Mouse (Mus musculus) hindbrain, embryonic 10.5 days (tissue): Measurements from ENCODE around the gene Mepe. TPM values are rescaled to one million over a fixed set of nuclear protein-coding genes. Genes with fewer than 3 reads are reported as not detected.

ENCODE experiments used
- DNase-seq: peaks from one replicate; pipeline ENCODE4 v3.0.0-alpha.2; 2017; ENCODE audit warnings: low spot score
- H3K27ac ChIP-seq: fragments of 300-500 bp; sonication (generic); 2 replicates; pipeline ENCODE4 v1.5.1; 2016; ENCODE audit warnings: mild to moderate bottlenecking, moderate library complexity
- H3K27me3 ChIP-seq: fragments of 300-500 bp; sonication (generic); 2 replicates; pipeline ENCODE4 v1.6.1; 2016; ENCODE audit warnings: mild to moderate bottlenecking; ENCODE audit not compliant: poor library complexity, insufficient read depth, severe bottlenecking
- H3K36me3 ChIP-seq: fragments of 300-500 bp; sonication (generic); 2 replicates; pipeline ENCODE4 v1.6.1; 2016; ENCODE audit warnings: mild to moderate bottlenecking, moderate library complexity
- H3K4me1 ChIP-seq: fragments of 300-500 bp; sonication (generic); replicated peaks from 2 replicates; pipeline ENCODE4 v1.6.1; 2016; ENCODE audit warnings: mild to moderate bottlenecking
- H3K4me3 ChIP-seq: fragments of 300-500 bp; sonication (generic); 2 replicates; pipeline ENCODE4 v1.5.1; 2016; ENCODE audit warnings: mild to moderate bottlenecking, moderate library complexity
- H3K9me3 ChIP-seq: fragments of 300-500 bp; sonication (generic); 2 replicates; pipeline ENCODE4 v1.6.1; 2016; ENCODE audit warnings: mild to moderate bottlenecking, moderate library complexity
- WGBS: fragments of 180-500 bp; shearing (Covaris S2); methylation state at CpG from one replicate; pipeline ENCODE4 v1.1.7; 2016; 5-methylcytosine and 5-hydroxymethylcytosine counted together
- polyA plus RNA-seq: library from polyadenylated mRNA; unstranded; fragments of >200 nt; fragmentation: Nextera tagmentation; extraction: Ambion mirVana; gene quantifications from 2 replicates; pipeline ENCODE4 v1.2.1, GENCODE M21; 2016

Gene Mepe
- polyA plus RNA-seq, 1 experiment from 2014 or later: not detected

DNA sequence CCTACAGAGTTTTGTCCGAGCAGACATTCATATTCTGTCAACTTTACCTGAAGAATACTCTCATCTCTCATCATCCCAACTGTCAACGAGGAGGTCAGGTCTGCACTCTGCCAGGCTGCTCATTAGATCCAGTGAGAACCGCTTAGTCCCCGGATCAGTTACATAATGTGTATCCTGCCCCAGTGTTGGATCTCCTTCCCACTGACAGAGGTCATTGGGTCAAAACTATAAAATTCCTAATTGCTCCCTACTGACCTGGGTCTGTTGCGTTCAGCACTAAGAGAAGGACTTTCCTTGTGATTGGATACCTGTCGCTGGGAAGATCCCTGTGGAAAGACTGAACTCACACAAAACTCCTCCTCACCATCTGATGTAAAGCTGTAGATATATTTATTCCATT, 34.1 kb downstream of the Mepe start:
- DNase-seq: no peak
- no peak overlapping the region for H3K4me3 ChIP-seq
- WGBS: 59% methylated on average over 6 of the region's 6 CpGs

DNA sequence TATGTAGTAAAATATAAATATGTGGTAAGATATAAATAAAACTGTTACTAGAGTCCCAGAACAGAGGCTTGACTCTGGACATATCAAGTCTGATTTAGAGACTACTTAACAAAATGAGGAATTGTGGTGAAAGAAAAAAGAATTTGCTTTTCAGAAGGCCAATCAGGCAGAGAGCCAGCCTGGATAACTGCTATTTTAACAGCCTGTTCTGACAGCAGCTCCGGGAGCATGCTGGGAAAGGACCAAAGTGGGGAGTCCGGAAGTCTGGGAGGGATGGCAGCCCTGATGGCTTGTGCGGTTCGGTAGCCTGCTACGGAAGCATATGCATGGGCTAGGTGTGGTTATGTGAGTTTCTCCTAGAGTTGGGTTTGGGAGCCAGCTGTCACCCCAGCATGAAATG, 45.5 kb downstream of the Mepe start:
- H3K9me3 ChIP-seq: peaks cover 2% of the 10 kb centered on the region; the same call in 1 of the 2 replicates
- 91% methylated on average over 5 of the region's 5 CpGs for WGBS
- no peak overlapping the region for H3K27ac ChIP-seq
- DNase-seq: no peak
- no peaks in the 10 kb centered on the region for H3K36me3 ChIP-seq
- no peaks in the 10 kb centered on the region for H3K27me3 ChIP-seq
- no peaks in the 10 kb centered on the region for H3K4me1 ChIP-seq
- no peak overlapping the region for H3K4me3 ChIP-seq

More for the DNA sequence above, 34.1 kb downstream of the Mepe start:
- Histone ChIP-seq H3K9me3 (no peaks in the 10 kb centered on the region), H3K36me3 (no peaks in the 10 kb centered on the region), H3K27ac (no peak overlapping the region), H3K27me3 (no peaks in the 10 kb centered on the region), H3K4me1 (no peaks in the 10 kb centered on the region)

DNA sequence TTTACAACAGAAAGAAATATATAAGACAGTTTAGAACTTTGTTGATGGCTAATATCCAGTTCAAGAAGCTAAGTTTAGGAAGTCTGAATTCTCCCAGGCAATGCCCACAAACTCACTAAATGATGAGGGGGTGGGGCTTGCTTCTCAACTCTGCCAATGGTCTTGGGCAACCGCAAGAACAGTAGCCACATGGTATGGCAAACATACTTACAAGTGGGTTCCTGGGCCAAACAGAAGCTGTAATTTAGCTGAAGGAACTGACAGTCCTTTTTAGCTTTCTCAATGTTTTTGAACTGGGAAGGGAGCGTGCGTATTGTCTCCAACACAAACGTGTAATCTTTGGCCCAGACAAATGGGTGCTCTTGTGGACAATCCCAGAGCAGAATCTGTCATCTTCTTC, 46.2 kb downstream of the Mepe start:
- no peak for DNase-seq
- WGBS: 93% methylated on average over 4 of the region's 4 CpGs
- Histone ChIP-seq H3K4me1 (no peaks in the 10 kb centered on the region), H3K9me3 (peaks cover 2% of the 10 kb centered on the region; the same call in 1 of the 2 replicates), H3K4me3 (no peak overlapping the region), H3K27ac (no peak overlapping the region), H3K27me3 (no peaks in the 10 kb centered on the region), H3K36me3 (no peaks in the 10 kb centered on the region)

DNA sequence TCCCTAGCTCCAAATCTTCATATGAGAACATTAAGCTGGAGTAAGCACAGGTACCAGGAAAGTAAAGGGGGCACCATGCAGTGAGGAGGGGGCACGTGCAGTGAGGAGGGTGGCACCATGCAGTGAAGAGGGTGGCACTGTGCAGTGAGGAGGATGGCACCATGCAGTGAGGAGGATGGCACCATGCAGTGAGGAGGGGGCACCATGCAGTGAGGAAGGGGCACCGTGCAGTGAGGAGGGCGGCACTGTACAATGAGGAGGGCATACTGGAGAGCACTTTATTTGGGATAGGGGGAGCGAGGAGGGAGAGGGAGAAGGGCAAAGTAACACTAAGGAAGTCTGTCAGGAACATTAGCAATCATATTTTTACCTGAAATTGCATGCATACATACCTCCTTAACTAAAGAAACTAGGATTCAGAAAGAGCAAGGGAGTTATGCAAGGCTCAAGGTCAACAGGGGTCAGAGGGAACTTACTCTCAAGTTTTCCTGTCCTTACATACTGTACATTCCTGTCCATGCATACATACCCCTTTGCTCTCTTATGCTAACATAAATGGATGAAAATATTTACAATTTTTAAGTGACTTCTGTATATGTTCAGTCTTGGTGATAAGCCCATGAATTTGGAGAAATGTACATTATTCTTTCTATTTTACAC, 48.6 kb downstream of the Mepe start:
- no peak overlapping the region for H3K4me3 ChIP-seq
- no peaks in the 10 kb centered on the region for H3K27me3 ChIP-seq
- no peaks in the 10 kb centered on the region for H3K4me1 ChIP-seq
- no peak overlapping the region for H3K27ac ChIP-seq
- no peaks in the 10 kb centered on the region for H3K9me3 ChIP-seq
- H3K36me3 ChIP-seq: no peaks in the 10 kb centered on the region
- no peak for DNase-seq
- 85% methylated on average over 4 of the region's 4 CpGs for WGBS

DNA sequence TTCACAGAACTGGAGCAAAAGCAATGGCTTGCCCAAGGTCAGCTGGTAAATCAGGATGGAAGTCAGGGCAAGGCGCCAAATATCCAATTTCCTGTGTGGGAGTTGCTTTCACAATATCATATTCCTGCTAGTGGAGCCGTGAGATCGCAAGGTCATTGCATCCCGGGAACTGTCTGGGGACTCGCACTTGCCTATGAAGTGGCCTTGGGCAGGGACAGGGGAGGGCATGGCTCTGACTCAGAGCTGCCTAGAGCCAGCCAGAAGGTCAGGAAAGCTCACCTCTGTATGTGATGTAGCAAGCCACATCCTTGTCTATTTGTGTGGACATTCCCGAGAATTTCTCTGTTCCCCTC, 49.2 kb downstream of the Mepe start:
- 72% methylated on average over 6 of the region's 6 CpGs for WGBS
- H3K36me3 ChIP-seq: no peaks in the 10 kb centered on the region
- no peak overlapping the region for H3K4me3 ChIP-seq
- no peak overlapping the region for H3K27ac ChIP-seq
- no peak for DNase-seq
- H3K27me3 ChIP-seq: no peaks in the 10 kb centered on the region
- H3K9me3 ChIP-seq: no peaks in the 10 kb centered on the region
- H3K4me1 ChIP-seq: no peaks in the 10 kb centered on the region

DNA sequence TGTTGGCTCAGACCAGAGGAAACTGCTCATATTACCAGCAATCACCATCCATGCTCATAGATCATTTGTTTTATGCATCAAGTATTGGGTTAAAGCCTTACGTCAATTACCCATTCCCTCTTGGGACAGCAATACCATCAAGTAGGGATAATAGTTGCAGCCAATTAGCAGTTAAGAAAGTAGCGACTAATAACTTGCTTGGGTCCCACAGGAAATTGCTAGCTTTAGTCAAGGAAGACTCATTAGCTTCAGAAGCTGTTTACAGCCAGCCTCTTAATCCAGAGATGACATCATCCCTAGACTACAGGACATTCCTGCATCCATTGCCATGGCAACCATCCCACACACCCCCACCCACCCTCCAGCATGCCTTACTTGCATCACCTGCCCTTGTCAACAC, 50.0 kb downstream of the Mepe start:
- 86% methylated on average over 2 of the region's 2 CpGs for WGBS
- H3K4me1 ChIP-seq: no peaks in the 10 kb centered on the region
- no peak for DNase-seq

DNA sequence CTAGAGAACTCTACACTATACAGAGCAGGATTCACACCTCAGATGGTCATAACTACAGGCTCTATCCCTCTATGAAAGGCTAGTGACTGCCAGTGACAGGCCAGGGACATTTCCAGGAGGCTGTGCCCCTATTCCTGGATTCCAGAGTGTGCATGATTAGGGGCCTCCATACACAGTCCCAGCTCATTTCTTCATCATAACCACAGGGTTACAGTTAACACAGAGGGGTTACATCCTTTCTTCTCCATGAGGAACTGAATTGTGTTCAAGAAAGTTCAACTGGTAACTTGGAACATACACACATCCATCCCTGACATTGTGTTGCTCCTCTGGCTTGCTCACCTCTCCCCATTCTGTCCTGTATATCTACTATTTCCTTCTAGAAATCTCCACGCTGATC, 51.8 kb downstream of the Mepe start:
- H3K36me3 ChIP-seq: no peaks in the 10 kb centered on the region
- H3K4me1 ChIP-seq: no peaks in the 10 kb centered on the region
- no peak overlapping the region for H3K4me3 ChIP-seq
- H3K27ac ChIP-seq: no peak overlapping the region
- no peaks in the 10 kb centered on the region for H3K9me3 ChIP-seq
- no peak for DNase-seq
- no peaks in the 10 kb centered on the region for H3K27me3 ChIP-seq
- 89% methylated on average over 1 of the region's 1 CpGs for WGBS

More for the DNA sequence above, 50.0 kb downstream of the Mepe start:
- Histone ChIP-seq H3K9me3 (no peaks in the 10 kb centered on the region), H3K27me3 (no peaks in the 10 kb centered on the region), H3K36me3 (no peaks in the 10 kb centered on the region), H3K4me3 (no peak overlapping the region), H3K27ac (no peak overlapping the region)

DNA sequence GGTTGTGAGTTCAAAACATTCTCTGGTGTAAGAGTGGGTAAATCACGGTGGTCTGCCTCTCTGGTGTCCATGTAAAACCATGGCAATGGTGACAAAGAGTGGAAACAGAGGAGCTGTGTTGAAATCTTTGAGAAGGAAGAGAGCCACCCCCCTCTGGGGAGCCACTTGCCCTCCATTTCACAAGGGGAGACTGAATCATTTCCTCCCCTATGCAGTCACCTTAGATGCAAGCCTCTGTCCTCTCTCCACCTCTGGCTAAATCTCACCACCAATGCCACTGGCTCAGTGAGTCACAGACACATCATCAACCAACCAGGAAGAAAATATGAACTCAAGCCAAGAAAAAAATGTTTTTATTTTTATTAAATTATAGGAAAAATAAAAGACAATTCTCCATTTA, 55.4 kb downstream of the Mepe start:
- Histone ChIP-seq H3K4me3 (no peak overlapping the region), H3K4me1 (no peaks in the 10 kb centered on the region), H3K9me3 (no peaks in the 10 kb centered on the region), H3K27ac (no peak overlapping the region), H3K36me3 (no peaks in the 10 kb centered on the region), H3K27me3 (no peaks in the 10 kb centered on the region)
- WGBS: 83% methylated on average over 1 of the region's 1 CpGs
- no peak for DNase-seq

DNA sequence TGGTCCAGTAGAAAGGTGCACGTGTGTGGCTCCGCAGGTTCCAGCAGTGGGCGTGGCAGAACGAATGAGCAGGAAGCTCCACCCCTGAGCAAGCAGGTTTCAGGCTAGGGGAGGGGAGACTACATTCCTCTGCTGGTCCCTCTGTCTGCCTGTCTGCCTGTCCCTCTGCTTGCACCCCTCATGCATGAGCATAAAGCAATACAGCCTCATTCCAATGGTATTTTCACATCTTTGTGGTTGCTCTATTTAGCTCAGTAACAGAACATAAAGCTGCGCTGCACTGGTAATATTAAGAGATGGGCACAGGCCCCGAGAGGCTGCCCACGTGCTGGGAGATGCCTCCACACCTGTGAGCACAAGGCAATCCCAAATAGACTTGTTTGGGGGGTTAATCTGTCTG, 56.5 kb downstream of the Mepe start:
- Histone ChIP-seq H3K9me3 (no peaks in the 10 kb centered on the region), H3K27ac (no peak overlapping the region), H3K36me3 (no peaks in the 10 kb centered on the region), H3K4me3 (no peak overlapping the region), H3K4me1 (no peaks in the 10 kb centered on the region), H3K27me3 (no peaks in the 10 kb centered on the region)
- no peak for DNase-seq
- WGBS: 62% methylated on average over 5 of the region's 7 CpGs

DNA sequence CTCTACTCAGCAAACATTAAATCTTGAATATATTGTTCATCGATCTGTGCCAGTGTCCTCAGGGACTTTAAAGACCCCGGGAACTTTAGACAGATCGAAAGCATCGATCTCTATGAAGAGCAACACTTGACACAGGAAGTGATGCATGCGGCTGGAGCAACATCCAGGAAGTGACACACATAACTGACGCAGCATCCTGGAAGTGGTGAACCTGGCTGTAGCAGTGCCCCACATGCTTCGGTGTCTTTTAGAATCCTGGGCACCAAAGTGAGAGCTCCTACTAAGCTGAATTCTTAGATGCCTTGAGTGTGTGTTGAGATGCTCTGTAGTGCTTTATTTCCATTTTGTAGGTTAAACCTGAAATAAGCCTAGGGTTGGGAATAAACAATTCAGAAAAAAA, 59.4 kb downstream of the Mepe start:
- Histone ChIP-seq H3K36me3 (no peaks in the 10 kb centered on the region), H3K9me3 (no peaks in the 10 kb centered on the region), H3K27me3 (no peaks in the 10 kb centered on the region), H3K4me1 (no peaks in the 10 kb centered on the region), H3K27ac (no peak overlapping the region), H3K4me3 (no peak overlapping the region)
- 93% methylated on average over 7 of the region's 7 CpGs for WGBS
- no peak for DNase-seq

DNA sequence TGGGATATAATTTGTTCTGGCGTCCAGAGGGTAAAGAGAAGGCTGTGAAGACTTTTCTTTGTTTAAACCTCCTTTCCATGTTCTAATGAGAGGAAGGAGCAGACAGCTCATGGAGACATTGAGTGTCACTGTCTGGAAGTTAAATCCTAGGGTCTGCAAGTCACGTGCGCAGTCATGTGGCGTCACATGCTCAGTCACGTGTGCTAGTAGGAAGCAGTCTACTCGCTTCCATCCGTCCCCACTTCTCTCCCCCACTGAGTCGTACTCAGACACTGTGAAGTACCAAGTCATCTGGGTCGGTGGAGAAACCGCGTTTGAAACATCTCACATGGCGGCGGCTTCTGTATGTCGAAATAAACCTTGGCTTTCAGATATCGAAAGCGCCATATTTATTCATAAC, 60.4 kb downstream of the Mepe start:
- DNase-seq: no peak
- Histone ChIP-seq H3K36me3 (no peaks in the 10 kb centered on the region), H3K4me1 (no peaks in the 10 kb centered on the region), H3K4me3 (no peak overlapping the region), H3K27ac (no peak overlapping the region), H3K9me3 (no peaks in the 10 kb centered on the region), H3K27me3 (no peaks in the 10 kb centered on the region)
- 92% methylated on average over 16 of the region's 16 CpGs for WGBS

DNA sequence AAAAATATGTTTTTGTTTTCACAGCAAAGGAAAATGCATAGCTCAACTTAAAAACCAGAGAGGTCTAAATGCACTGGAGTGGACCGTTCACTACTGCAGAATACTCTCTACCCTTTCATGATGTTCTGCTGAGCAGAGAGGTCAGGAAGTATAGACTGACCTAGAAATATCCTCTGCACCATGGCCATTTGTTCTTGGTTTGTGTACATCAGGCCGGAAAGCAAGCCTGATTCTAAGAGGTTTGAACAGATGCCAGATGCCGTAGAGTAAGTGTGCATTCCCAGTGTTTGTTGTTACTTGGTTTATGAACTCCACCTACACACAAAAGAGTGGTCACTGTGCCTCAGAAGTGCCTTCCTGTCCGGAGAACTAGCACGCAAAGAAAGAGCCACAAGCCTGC, 61.8 kb downstream of the Mepe start:
- Histone ChIP-seq H3K27me3 (no peaks in the 10 kb centered on the region), H3K4me3 (no peak overlapping the region), H3K36me3 (no peaks in the 10 kb centered on the region), H3K4me1 (no peaks in the 10 kb centered on the region), H3K27ac (no peak overlapping the region), H3K9me3 (no peaks in the 10 kb centered on the region)
- DNase-seq: no peak
- 74% methylated on average over 5 of the region's 5 CpGs for WGBS
